Mouse (Mus musculus): ENCODE measurements around the gene Sema4d.

GRCm38 (mm10) chr13:51705882-51706854, 87.4 kb downstream of the Sema4d start:
- TF ChIP-seq CTCF (conservative IDR thresholded peaks at IDR 0.05 in 1 of 2, IDR thresholded peaks at IDR 0.05 in 1 of 2; ENCODE audit: low read depth in 2 of 2, low read length in 2 of 2): no peak
- TF ChIP-seq ZC3H11A (IDR thresholded peaks at IDR 0.05; ENCODE audit: low read depth, low read length): no peak
- no peak for TF ChIP-seq CHD1 (IDR thresholded peaks at IDR 0.05; ENCODE audit: low read depth, low read length)
- TF ChIP-seq NELFE (IDR thresholded peaks at IDR 0.05; ENCODE audit: low read depth, low read length): no peak
- no peak for TF ChIP-seq POLR2A (IDR thresholded peaks at IDR 0.05; ENCODE audit: low read depth, low read length)
- no peak for TF ChIP-seq TCF12 (IDR thresholded peaks at IDR 0.05; ENCODE audit: low read depth, low read length)
- no peak for TF ChIP-seq SIN3A (IDR thresholded peaks at IDR 0.05; ENCODE audit: low read length)
- no peak for TF ChIP-seq TBP (conservative IDR thresholded peaks at IDR 0.05; ENCODE audit: low read depth, low read length)
- no peak for TF ChIP-seq USF1 (IDR thresholded peaks at IDR 0.05; ENCODE audit: low read depth, low read length)

Data from CH12.LX (cell line).